Mouse (Mus musculus) embryonic fibroblast, embryonic 13.5 days (primary cell): Measurements from ENCODE around the gene Foxp1.

Source experiments
- CTCF ChIP-seq: IDR thresholded peaks from 2 replicates; pipeline ENCODE4 v1.5.1; 2011; ENCODE audit warnings: mild to moderate bottlenecking, control low read depth, low read length, moderate library complexity, borderline replicate concordance; ENCODE audit not compliant: insufficient read depth
- POLR2A ChIP-seq: IDR thresholded peaks from 2 replicates; pipeline ENCODE4 v1.6.1; 2011; ENCODE audit warnings: low read depth, mild to moderate bottlenecking, control low read depth, low read length, moderate library complexity

GRCm38 (mm10) chr6:98985452-98985851 is 537.1 kb downstream of the Foxp1 start:
- TF ChIP-seq CTCF = no peak
- no peak for TF ChIP-seq POLR2A
